Mouse (Mus musculus): ENCODE results near the gene Arih2.
A peak's percentile ranks its signal among the peaks of the same experiment; 100 is the strongest.
"Not testable (repeated sequence)": the region's sequence is repeated elsewhere in the genome, so short reads cannot be mapped to it uniquely, and the experiment has no call there.

Gene Arih2

DNA sequence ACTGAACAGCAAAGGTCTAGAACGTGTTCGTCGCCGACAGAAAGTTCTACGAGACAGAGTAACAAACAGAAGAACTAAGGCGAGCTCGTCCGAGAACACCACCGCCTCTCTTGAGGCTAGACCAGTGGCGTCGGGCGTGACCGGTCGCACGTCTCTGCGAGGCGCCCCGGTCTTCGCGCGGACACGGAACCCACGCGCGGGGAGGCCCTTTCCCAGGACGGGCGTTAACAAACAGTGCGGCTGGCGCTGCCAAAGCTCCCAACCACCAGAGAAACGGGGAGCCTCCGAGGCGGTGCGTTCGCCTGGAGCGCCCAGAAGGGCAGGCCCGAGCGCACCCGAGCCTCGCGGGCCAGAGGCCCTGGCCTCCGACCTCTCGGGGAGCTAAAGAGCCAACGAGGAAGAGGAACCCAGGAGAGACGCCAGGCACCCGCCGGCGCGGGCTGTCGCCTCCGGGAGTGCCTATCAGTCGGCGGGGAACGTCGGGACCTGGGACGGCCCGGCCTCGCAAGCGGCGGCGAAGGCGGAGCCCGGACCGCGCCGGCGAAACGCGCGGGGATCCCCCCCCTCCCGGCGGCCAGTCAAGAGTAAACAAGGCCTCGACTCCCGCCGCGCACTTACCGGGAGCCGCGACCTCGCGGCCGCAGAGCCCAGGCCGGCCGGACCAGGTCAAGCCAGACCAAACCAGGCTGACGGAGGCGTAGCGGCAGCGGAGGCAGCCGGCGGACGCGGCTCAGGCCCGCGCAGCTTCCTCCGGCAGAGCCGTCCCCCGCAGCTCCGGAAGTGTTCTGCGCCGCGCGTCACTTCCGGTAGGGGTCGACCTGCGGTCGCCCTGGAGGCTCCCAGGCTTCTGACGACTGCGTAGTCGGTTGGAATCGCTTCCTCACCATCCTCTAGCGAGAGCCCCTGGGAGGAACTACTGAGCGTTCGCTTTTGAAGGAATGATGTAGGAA lies at the start of gene Arih2:
Gene Arih2, minus strand, starts transcription at position 776 of the 950 bp plus-strand sequence.
- DNase-seq, result peak; percentile 84 to 90

DNA sequence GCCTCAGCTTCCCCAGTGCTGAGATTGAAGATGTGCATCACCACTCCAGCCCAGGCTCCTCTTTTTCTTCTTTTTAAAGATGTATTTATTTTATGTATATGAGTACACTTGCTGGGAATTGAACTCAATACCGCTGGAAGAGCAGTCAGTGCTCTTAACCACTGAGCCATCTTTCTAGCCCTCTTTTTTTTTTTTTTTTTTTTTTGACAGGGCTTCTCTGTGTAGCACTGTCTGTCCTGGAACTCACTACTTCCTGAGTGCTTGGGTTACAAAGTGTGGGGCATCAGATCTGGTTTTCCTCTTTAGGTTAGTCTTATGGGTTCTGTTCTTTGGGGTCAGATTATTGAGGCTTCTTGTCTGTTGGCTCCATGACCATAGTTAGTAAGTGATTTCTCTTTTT lies 45.3 kb upstream of the Arih2 start:
- DNase-seq, result no peak

DNA sequence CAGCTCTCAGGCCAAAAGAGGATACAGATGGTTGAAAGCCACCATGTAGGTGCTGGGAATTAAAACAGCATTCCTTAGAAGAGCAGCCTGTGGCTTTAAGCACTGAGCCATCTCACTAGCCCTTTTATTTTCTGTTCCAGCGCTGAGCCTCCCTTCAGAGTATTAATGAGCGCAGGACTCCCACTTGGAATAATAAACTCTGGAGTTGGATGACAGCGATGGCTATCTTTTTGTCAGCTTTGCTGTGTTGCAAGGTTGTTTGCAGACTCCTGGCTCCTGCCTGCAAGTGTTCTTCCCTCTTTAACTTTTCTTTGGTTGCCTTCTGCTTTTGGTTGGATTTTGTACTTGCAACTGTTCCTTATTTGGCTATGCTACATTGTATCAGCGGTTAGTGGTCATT lies 44.8 kb upstream of the Arih2 start:
- no peak for DNase-seq

DNA sequence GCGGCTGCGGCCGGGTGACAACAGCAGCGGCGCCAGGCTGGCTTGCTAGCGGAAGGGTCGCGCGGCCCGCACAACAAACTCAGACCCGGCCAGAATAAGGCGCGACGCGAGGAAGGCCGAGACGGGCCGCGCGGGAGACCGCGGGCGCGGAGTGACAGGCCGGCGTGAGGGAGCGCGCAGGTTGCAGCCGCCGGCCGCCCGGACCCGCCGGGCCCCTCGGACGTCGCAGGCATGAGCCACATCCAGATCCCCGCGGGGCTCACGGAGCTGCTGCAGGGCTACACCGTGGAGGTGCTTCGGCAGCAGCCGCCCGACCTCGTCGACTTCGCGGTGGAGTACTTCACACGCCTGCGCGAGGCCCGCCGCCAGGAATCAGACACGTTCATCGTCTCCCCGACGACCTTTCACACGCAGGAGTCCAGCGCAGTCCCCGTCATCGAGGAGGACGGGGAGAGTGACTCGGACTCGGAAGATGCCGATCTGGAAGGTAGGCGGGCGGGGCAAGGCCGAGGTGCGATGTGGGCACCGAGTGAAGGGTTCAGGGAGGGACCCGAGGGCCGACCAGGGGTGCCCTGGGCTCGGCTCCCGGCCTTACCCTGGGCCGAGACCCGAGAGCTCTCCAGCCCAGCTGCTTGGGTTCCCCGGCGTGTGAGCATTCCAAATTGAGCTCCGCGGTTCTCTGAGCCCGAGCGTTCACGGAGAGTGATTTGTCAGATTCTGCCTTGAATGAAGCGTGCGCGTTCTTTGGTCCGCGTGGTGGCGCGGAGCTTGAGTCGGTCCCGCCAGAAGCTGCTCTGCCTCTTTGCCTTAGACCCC lies 43.2 kb upstream of the Arih2 start:
- peak; percentile 15 to 54 for DNase-seq

DNA sequence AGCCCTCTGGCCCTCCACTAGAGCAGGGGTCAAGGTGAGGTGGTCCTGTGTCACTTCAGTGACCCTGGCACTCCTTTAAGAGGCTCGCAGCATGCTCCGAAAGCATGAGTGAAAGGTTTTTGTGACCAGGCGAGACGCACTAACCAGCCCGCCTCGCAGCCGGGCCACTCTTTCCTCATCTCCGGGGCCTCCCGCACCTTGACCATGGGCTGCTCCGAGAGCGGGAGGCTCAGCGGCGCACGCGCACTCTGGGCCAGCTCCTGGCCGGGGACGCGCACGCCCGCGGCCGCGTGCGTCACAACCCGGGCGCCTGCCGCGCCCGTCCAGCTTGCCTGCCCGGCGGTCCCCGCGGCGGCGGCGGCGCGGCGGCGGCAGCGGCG lies 42.6 kb upstream of the Arih2 start:
- peak; percentile 70 to 84 for DNase-seq

DNA sequence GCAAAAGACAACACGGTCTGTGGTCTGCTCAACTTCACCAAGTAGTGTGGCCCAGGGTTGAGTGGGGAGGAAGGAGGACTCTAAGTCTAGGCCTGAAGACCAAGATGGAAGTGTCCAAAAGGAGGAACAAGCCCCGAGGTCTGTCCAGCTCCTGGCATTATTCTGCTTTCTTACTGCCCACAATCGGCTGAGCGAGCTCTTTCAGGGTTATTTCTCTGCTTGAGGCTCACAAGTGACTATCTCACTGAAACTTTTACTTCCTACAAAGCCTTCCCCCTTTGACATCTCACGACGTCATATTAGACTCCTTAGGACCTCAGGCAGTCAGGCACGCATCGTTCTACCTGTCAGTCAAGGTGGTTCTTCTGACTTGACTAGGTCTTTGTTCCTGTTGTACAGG lies 42.2 kb upstream of the Arih2 start:
- DNase-seq, result no peak

DNA sequence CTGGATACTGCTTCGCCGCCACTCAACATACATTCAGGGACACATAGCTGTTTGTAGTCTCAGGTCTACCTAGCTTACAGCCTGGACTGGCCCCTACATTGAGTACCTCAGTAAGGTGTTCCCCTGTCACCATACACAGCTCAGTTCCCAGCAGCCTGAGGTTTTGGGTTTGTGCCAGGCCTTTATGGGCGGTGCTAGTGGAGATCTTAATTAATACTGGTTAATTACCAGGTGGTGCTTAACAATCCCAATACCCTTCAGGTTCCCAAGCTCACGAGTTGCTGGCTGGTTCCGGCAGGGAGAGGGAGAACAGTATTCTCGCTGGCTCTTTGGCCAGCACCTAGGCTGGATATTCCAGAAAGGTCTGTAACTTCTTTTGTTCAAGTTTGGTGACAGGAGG lies 41.7 kb upstream of the Arih2 start:
- DNase-seq, result no peak

DNA sequence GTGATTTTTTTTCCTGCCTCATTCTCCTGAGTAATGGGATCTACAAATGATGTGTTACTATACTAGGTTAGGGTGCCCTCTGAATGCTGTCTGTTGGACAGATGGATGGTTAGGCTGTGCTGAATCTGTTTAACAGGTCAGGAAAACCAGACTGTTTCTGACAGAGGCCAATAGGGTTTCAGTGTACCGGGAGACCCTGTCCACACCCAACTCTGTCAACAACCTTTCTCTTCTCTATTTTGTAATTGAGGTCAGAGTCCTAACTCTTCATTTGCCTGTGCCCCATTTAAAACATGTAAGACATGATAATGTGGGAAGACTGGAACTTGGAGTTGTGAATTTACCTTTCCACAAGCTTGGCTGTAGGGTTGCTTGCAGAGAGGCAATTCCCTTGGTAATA lies 40.8 kb upstream of the Arih2 start:
- DNase-seq, result no peak

DNA sequence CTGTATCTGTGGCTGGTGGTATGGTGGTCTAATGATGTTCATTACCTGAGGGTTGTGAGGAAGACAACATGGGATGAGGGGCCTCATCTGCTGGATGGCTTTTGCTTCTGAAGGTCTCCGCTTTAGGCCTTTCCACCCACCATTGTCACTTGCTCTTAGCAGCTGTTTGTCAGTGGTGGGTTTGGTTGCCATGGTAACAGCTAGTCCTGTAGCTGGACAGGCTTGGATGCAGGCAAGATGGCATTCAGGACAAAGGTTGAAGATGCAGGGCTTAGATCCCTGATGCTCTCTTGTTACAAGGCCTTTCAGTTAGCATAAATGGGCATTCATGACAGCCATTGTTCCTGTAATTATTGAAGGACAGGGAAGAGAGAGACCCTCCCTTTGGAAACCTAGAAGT lies 39.9 kb upstream of the Arih2 start, which contains the start of gene Prkar2a:
Gene Prkar2a, plus strand, starts transcription at position 209 of the 400 bp plus-strand sequence.
- DNase-seq, result no peak

DNA sequence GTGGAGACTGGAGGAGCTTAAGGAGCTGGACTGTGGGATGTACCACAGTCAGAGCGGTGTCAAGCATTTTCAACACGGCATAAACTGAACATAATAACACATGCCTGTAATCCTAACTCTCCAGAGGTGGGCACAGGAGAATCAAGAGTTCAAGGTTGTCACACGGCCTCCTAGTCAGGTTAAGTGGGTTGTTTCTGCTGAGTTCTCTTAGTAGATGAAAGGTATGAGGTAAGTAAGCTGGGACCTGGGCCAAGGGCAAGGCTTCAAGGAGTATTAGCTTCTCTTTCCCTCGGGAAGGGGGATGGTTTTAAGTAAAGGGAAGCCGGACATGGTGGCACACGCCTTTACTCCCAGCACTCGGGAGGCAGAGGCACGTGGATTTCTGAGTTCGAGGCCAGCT lies 39.3 kb upstream of the Arih2 start:
- no peak for DNase-seq

DNA sequence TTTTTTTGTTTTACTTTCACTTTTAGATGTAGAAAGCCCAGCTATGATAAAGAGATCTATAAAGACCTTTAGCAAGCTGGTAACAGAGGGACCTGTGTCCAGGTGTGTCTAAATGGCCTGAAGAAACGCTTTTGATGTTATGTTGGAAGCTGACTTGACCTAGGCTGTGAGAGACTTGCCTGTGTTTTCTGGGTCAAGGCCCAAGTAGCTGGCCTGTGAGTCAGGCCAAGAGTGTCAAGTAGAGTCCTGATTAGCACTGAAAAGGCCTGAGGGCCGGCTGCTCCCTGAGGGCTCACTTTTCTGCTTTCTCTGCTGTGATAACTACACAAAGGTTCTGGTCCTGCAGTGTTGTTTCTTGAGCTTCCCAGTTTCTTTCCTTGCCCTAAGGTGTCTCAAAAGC lies 38.5 kb upstream of the Arih2 start:
- DNase-seq, result no peak

DNA sequence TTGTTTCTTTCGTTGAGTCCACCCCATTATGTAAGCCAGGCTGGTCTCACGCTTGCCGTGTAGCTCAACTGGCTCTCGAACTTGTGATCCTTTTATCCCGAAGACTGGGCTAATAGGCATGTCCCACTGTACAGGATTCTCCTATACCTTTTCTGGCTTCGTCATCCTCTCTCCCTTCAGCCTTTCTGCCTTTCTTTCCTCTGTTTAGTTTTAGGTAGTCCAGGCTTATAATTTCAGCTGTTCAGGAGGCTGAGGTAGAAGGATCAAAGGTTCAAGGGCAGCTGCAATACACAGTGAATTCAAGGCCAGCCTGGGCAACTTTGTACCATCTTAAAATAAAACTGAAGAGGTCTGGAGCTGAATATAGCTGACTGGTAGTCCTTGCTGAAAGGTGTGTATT lies 38.0 kb upstream of the Arih2 start:
- no peak for DNase-seq

DNA sequence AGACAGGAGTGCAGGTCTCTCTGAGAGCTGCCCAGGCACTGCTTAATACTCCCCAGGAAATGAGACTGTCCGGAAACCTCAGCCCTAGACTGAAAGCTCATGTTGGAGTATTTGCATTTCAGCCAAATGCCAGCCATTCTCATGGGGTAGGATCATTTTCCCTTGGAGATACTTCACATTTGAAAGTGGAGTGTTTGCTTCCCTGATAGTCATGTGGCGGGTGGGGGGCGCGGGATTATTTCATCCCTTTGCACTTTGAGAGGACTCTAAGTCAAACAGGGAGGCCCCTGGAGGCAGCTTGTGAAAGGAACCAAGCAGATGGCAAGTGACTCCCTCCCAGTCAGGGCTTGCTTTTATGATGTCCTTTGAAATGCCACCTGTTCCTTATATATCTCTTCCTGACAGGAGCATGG lies 37.3 kb upstream of the Arih2 start:
- DNase-seq, result no peak

DNA sequence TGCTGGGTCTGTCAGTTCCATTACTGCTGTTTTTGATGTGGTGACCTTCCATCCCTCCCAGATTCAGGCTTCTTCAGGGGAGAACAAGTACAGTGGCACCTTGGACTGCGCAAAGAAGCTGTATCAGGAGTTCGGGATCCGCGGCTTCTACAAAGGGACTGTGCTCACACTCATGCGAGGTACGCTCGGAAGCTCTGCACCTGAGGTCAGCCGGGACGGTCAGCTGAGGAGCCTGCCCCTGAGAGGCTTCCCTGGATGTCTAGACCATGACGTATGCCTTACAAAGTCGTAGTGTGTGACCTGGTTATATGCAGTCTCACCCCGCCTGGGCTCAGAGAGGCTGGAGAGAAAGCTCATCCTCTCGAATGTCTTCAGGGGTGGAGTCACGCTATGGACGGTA lies 30.8 kb upstream of the Arih2 start:
- DNase-seq, result no peak

DNA sequence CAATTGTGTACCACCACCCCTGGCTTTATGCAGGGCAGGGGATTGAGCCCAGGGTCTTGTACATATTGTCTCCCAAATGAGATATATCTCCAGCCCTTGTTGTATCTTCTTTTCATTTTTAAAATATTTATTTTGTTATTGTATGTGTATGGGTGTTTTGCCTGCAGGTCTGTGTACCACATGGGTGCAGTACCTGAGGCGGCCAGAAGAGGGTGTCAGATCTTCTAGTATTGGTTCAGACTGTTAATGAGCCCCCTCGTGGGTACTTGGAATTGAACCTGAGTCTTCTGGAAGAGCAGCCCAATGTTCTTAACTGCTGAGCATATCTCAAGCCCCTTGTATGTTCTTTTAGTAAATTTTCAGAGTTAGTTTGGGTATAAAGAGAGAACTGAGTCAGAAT lies 24.0 kb upstream of the Arih2 start:
- peak in 1 of 2 experiments; percentile 11 for DNase-seq

DNA sequence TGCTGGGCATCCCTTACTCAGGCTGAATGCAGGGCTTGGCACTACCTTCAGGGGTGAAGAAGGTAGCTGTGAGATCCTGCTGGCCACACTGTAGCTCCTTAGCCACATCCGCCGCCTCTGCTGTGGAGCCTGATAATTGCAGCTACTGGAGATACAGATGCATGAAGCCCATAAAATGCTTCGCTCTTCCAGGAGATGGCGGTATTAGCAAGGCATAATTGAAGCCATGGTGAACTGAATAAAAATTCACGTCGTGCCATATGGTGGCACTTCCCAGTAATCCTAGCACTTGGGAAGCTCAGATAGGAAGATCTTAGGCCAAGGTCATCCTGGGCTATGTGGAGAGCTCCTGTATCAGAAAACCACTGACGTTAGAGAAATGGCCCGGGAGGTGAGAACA lies 20.7 kb upstream of the Arih2 start:
- no peak for DNase-seq

DNA sequence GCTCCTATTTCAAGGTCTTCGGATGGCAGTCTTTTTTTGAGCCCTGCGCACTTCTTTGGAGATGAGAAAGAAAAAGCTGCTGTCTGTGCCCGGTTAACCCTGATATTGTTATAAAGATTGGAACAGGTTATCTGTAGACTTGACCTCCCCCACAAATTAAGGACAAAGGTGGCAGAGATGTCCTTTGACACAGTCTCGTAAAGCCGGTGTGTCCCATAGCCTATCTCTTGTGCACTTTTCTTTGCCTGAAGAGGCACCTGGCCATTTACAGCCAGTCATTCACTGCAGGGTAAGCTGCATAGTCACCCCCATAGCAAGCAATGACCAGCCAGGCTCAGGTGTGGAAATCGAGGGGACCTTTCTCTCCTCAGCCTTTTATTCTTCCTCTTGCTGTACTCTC lies 13.5 kb upstream of the Arih2 start:
- no peak for DNase-seq

DNA sequence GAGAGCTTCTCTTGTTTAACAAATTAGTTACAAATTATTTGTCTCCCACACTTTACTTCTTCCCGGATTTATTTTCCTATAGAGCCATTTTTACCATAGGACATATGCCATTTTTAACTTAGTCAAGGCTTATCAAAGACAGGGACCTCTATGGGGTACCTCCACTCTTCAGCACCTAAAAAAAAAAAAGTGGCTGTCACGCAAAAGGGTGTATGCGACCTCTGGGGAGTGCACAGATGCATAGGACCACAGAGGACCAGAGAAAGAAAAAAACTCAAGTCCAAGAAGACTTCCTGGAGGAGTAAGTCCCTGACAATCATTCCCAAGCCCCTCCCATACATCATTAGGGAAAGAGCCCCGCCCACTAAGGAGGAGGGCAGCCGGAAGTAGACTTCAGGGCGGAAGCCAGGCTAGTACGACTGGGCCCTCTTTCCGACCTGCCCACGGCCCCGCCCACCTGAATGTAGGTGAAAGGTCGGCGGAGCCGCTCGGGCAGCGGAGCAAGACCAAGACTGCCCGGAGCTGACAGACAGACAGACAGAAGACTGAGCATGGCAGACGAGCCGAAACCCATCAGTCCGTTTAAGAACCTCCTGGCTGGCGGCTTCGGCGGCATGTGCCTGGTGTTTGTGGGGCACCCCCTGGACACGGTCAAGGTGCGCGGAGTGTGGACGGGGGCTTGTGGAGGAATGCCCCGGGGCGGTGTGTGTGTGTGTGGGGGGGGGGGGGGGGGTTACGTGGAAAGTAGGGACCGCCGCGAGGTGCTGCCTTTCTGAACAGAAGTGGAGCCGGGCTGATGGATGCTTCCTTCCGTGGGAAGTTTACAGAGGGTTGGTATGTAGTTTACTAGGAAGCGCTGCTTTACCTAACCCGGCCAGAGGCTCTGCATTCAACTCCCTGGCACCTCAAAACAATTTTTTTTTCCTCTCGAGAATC lies 12.8 kb upstream of the Arih2 start, which contains the start of gene Slc25a20:
Gene Slc25a20, plus strand, starts transcription at position 412 of the 936 bp plus-strand sequence.
- peak; percentile 83 to 85 for DNase-seq

DNA sequence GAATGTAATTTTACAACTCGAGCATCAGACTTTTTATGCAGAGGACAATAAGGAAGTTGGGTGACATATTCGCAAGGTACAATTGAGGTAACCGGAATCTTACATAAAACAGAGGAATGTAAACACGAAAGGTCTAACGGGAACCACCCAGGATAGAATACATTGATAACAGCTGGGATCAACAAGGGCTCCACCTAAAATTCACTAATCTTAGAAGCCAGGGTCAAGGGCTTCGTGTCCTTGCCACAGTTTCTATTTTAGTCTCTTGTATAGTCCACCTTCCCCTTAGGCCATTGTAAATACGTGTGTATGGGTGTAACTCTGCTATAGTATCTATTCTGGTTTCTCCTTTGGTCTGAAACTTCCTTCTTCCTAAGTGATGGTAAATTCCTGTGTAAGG lies 6.7 kb upstream of the Arih2 start:
- DNase-seq, result not testable (repeated sequence)

DNA sequence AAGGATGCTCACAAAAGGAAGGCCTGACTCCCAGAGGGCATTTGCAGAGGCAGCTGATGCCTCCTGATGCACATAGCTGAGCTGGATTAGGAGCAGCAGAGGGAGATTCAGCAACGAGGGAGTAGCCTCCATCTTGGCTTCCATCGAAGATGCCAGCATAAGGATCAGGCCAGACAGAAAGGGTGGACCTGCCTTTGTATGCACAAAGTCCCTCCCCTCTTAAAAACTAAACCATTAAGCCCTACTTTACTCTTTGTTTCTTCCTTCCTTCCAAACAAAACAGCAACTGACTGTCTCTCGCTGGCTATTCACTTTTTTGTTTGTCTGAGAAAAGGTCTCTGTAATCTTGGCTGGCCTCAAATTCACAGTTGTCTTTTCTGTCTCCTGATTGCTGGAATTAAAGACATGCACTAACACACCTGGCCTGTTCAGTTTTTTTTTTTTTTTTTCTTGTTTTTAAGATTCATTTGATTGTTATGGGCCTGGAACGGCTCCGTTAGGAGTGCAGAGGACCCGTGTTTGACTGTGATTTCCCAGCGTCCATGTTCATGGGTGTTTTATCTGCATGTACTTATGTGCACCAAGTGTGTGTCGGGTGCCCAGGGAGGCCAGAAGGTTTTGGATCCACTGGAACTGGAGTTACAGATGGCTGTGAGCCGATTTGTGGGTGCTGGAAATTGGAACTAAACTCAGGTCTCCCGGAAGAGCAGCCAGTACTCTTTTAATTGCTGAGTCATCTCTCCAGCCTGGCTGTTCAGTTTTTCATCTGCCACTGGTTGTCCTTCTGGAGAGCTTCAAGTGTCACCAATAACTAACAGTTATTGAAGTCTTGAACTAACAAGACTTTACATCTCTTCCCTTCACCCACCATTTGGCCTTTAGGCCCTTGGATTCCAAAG lies 5.6 kb upstream of the Arih2 start:
- no peak for DNase-seq

Data from spleen, adult 18-20 months (tissue).